Mouse (Mus musculus) heart, adult 8-10 months (tissue): ENCODE measurements around the gene Ccdc88c. TPM values are rescaled to one million over a fixed set of nuclear protein-coding genes. Genes with fewer than 3 reads are reported as not detected.

Experiments used
- DNase-seq: peaks from one replicate; pipeline ENCODE4 v3.0.0; 2022; ENCODE audit warnings: low spot score
- total RNA-seq, 4 experiments: library from RNA; stranded (reverse); gene quantifications; 2 replicates each; pipeline ENCODE4 v1.2.4; 2022

The Ccdc88c gene
- total RNA-seq, 4 experiments from 2014 or later: 4.2 to 6.4 (median 4.4) TPM

- no peak for DNase-seq
These were observed 97.2 kb downstream of the Ccdc88c start for GRCm38 (mm10) chr12:100931653-100932052.

GRCm38 (mm10) chr12:100928286-100928685, 100.6 kb downstream of the Ccdc88c start:
- no peak for DNase-seq

GRCm38 (mm10) chr12:100925644-100926619, 102.9 kb downstream of the Ccdc88c start:
- DNase-seq: peak; percentile 76

DNA sequence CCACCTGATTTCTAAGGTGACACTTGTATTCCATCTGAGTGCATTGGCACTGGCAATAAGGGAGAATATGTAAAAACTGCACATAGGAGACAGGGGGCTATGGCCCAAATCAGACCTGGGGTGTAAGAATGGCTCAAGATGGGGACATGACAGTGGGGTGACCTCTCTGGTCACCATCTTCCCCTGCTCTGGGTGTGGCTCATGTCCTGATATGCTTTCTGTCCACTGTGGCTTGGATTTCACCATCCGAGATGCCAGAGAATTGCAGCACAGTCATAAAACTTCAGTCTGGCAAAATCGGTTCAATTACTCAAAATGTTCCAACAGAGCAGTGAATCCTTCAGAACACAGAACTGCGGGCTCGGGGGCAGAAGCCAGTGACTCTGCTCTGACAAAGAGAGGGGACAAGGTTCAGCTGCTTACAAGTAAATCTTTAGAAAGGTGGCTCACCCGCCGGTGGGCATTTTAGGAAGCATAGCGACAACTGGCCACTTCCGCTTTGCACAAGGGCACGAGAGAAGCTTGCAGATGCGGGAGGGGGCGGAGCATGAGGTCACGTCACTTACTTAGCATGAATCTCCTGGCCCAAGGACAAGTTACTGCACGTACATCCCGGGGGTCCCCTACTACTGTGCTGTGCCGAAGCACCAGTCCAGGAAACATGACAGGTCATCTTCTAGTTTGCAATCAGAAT, 104.1 kb downstream of the Ccdc88c start:
- no peak for DNase-seq

GRCm38 (mm10) chr12:100910731-100911130, 118.1 kb downstream of the Ccdc88c start:
- no peak for DNase-seq

DNA sequence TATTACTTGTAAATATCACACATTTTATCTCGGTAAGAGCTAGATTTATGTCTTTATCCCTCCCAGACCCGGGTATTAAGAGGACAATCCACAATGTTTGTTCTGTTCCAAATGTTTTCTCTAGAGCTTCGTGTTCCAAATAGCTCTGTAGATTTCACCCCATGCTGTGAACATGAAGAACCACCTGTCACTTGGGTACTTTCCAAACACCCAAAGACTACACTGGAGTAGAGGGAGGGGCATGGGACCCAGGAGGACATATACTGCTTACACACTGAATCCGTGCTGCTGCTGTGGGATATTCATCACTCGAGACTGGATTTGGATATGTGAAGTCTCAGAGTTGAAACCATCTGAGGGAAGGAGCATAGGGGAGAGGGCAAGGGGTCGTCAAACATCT, 119.1 kb downstream of the Ccdc88c start:
- no peak for DNase-seq

DNA sequence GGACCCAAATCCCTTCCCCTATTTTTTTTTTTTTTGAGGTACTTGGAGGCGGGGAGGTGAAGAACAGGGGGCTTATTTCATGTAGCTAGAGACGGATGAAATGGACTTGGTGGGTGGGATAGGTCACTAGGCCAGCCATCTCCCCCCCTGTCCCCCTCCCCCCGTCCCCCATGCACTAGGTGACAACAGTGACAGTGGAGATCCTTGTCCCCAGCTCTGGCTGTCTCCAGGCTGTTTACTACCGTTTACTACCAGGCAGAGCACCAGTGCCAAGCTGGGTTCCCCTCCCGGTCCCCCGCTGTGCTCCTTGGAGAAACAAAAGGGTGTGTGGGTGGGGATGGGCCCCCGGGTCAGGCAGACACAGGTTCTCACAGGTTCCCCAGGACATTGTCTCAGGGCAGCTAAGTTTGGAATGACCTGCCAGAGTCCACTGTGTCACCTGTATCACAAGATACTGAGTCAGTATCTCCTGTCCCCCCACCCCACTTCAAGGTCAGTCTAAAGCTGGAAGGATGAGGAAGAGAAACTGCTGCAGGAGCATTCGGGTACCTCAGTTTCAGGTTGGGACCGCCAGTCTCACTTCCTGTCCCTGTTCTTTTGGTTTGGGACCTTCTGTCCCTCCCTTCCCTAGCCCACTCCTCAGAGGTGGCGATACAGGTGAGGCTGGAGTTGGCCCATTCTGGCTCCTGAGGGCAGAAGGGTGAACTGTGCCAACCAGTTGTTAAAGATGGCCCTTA, 120.4 kb downstream of the Ccdc88c start:
- DNase-seq: no peak

DNA sequence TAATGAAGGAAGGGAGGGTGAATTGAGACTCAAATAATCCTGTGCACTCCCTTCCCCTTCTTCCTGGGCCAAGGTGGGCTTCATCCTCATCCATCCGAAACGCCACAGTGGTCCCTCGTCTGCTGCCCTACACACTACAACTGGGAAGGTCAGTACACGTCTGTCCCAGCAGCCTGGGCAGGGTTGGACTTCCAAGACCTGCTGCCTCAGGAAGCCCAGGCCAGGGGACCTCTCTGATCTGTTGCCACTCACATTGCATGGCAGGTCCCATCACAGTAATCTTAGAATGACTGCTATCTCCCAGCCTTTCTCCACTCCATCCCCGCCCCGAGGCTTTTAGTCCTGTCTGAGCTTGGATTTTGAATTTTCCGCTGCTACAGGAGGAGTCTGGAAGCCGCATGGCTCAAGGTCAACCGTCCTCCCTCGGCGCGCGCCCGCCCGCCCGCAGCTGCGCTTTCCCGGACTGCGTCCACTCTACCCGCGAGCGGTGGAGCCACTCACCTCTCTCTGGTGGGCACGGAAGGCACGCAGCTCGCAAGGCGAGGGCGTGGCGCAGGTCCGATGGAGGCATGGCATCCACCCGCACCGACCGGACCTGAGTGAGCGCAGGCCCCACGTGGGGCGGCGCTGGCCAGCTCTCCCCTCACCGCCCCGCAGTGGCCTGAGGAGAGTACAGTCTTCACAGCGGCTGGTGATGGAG, 121.1 kb downstream of the Ccdc88c start, which contains the start of gene Gpr68:
Gene Gpr68, minus strand, starts transcription at position 601 of the 700 bp plus-strand sequence.
- DNase-seq: no peak

GRCm38 (mm10) chr12:100906861-100907260, 122.0 kb downstream of the Ccdc88c start:
- no peak for DNase-seq

GRCm38 (mm10) chr12:100903761-100904160, 125.1 kb downstream of the Ccdc88c start:
- no peak for DNase-seq

DNA sequence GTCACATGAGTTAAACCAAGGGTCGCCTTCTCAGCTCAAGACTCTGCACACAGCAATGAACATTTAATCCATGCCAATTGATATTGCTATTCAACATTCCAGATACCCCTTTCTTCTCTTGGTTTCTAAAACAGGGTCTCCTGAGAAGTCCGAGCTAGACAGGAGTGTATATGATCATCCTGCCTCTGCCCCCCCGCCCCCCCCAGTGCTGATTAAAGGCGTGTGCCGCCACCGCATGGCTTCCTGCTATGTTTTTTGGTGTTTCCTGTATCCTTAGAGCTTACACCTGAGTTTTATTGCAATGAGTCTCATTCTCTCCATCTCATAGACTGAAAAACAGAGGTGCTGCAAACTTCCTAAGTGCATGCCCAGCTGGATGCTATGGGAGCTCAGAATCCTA, 127.5 kb downstream of the Ccdc88c start:
- no peak for DNase-seq

GRCm38 (mm10) chr12:100900901-100901300, 128.0 kb downstream of the Ccdc88c start:
- DNase-seq: no peak

DNA sequence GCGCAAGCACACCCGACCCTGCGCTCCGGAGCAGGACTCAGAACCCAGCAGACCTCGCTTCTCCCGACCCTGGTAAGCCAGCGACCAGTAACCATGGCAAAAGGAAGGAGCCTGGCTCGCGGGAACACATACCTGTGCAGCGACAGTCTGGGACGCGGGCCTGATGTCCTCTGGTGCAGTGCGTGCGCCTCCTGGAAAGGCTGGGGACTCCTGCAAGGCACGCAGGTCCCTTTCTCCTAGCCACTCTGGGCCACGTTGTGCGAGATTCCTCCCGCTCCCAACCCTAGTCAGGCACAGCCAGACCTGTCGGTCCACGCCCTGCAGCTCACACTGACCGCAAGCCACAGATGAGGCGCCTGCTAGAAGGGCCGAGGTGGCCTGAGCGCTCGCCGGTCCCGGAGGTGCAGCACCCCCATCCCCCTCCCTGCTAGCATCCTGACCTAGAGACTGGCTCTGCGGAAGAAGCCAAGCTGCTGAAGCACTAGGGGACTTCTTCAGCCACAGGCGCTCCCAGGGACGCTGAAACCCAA, 129.7 kb downstream of the Ccdc88c start:
- DNase-seq: no peak

- no peak for DNase-seq
These were observed 130.9 kb downstream of the Ccdc88c start for GRCm38 (mm10) chr12:100897736-100898650.

DNA sequence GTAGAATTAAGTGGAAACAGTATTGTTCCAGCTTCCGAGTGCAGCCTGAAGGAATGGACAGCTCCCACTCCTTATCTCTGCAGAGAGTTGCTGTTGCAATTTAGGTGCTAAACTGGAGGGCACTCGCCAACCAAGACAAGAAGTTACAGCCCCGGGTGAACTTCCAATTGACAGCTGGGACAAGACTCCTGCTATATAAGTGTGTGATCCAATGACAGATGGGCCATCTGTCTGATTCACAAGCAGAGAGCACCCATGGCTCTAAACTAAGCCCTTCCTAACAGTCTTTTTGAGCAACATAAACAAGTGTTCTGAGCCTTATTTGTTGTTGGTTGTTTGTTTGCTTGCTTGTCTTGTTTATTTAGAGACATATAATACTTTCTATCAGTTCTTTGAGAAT, 132.2 kb downstream of the Ccdc88c start:
- DNase-seq: no peak

DNA sequence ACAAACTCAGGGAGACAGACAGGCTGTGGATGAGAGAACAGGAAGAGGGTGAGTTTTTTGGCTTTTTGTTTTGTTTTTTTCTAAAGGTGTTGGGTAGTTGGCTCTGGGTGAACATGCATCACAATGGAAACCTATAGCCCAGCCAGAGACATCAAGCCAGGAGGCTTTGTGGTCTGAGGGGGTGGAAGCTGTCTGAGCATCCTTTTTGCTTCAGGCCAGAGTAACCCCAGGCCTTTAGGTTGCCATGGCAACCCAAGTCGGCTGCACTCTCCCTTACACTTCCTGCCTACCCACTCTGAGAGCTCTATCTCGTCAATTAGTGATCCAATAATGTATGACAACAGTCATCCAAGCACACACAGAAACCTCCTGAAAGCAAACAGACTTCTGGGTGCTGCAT, 133.4 kb downstream of the Ccdc88c start:
- no peak for DNase-seq

GRCm38 (mm10) chr12:100890548-100890947, 138.3 kb downstream of the Ccdc88c start:
- no peak for DNase-seq

DNA sequence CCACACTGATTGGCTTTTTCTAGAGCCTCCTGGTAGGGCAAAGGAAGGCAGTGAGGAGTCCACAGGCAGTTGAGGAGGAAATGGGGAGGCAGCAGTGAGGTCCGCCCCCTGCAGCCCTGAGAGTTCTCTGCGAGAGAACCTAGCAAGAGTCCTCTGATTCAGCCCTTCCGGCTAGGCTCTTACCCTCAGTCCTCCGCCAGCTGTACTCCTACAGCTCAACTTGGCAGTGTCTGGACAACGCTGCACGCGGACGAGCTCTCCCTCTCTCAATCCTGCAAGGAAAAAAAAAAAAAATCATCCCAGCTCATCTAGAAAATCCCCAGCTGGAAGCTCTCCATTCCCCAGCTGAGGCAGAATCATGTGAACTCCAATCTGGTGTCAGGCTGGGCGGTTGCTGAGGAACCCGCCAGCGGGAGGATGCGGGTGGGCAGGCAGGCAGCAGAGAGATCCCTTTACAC, 141.0 kb downstream of the Ccdc88c start:
- peak; percentile 19 for DNase-seq

DNA sequence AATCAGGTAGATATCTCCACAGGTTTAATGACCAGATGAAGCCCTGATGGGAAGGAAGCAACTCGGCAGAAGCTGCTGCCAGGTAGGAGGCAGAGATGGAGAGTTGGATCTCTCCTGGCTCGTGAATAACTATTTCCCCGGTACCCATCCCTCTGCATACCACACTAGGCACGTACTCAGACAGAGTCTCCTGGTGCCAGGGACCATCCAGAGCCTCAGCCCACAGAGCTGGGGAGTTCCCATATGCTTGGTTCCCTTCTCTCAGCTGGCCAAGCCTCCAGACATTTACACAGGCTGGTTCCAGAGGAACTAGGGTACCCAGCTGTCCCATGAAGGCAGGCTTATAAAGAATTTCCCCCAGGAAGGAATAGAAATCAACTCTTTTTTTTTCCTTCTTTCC, 142.0 kb downstream of the Ccdc88c start:
- no peak for DNase-seq

DNA sequence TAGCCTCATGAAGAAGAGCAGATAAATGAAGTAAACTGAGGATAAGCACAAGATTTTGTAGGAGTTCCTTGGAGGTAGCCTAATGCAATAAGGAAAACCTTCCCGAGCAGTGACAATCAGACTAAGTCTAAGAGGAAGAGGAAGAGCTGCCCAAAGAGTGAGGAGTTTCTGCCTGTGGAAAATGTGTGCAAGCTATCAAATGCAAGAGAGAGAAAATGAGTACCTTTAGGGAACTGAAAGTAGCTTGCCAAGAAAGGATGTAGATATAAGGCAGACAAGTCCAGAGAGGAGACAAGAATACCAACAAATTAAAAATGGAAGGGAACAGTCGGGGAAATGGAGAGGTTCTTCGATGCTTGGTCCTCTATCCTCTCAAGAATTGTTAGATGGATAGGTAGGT, 143.3 kb downstream of the Ccdc88c start:
- no peak for DNase-seq
